Mouse (Mus musculus) left cerebral cortex, postnatal 4 days (tissue): ENCODE results near the gene Cela2a. TPM values are rescaled to one million over a fixed set of nuclear protein-coding genes. Genes with fewer than 3 reads are reported as not detected.

Source experiments
- DNase-seq: peaks from one replicate; pipeline ENCODE4 v3.0.0-alpha.2; 2022
- intact Hi-C: fragments of 180-260 bp; cut with DNase I; formaldehyde crosslinking; loops from one replicate; pipeline ENCODE4 v1.15.1; 2025
- total RNA-seq, 2 experiments: library from RNA; stranded (reverse); gene quantifications; 2 replicates each; pipeline ENCODE4 v1.2.3; 2021

The Cela2a gene
- total RNA-seq, 2 experiments from 2014 or later: not detected

DNA sequence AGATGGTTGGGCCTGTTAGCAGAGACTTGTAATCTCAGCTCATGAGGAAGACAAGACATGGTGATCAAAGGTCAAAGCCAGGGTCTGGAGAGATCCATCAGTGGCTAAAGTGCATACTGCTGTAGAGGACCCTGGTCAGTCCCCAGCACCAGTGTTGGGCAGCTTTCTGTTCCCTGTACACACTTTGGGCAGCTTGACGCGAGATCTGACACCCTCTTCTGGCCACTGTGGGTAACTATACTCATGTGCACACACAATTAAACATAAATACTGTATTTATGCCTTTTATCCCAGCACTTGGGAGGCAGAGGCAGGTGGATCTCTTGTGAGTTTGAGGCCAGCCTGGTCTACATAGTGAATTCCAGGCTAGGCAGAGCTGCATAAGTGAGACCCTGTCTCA lies 15.0 kb downstream of the Cela2a start:
- intact Hi-C loops: no loop called here
- no peak for DNase-seq

DNA sequence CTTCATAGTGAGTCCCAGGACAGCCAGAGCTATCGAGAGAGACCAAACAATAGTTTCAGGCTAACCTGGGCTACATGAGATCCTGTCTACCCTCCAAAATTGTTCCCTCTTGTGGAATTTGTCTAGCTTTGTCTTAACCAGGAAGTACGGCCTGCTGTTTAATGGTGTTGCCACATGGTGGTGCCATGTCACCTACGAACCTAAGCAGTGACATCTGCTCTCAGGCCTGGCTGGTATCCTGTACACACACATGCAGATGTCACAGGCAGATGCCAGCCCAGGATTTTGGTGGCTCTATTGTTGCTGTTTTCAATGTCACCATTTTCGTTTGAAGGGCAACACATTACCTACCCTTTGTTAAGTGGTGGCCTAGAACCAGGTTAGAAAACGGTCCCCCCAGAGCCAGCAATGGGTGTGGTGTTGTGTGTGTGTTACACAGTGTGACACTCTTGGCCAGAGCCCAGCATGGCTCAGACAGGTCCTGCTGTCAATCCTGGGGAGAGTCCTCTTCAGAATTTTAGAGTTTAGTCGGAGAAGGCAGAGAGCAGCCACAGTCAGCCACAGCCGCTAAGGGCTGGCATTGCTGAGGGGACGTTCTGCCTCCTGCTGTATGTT lies 16.0 kb downstream of the Cela2a start:
- intact Hi-C loops: no loop called here
- peak; percentile 41 for DNase-seq

DNA sequence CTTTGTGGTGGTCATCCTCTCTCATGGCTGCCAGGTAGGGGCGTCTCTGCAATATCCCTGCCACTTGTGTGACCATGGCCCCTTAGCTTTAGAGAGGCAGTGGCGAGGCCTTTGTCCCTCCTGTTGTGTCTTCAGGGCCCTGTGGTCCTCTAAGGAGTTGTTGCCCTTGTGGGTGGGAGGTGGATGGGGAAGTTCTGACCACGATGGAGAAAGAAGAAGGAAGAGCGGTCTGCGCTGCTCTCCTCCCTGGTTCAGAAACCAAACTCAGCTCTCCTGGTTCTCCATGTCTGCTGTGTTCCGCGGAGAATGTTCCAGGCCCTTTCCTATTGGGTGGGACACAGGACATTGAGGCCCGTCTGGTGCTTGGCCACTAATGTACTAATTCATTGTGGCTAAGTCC lies 20.1 kb downstream of the Cela2a start:
- intact Hi-C loops: no loop called here
- DNase-seq: no peak

- intact Hi-C loops: no loop called here
- DNase-seq: no peak
Observed at GRCm38 (mm10) chr4:141804105-141804504, 21.9 kb downstream of the Cela2a start.

DNA sequence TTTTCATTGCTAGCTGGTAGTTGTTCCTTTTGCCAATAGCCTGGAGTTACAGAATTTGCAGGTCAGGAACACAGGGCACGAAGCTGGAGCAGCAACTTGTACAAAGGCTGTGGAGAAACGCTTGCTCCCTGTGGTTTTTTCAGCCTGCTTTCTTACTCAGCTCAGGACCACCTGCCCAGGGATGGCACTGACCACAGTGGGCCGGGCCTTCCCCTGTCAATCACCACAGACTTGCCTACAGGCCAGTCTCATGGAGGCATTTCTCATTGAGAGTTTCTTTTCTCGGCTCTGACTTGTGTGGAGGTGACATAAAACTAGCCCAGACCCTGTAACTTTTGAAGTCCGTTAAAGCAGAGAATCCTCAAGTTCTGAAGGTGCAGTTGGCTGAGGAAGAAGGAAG lies 28.4 kb downstream of the Cela2a start:
- intact Hi-C loops: no loop called here
- no peak for DNase-seq

GRCm38 (mm10) chr4:141796954-141797353 lies 29.0 kb downstream of the Cela2a start:
- DNase-seq: no peak
- intact Hi-C loops: no loop called here

DNA sequence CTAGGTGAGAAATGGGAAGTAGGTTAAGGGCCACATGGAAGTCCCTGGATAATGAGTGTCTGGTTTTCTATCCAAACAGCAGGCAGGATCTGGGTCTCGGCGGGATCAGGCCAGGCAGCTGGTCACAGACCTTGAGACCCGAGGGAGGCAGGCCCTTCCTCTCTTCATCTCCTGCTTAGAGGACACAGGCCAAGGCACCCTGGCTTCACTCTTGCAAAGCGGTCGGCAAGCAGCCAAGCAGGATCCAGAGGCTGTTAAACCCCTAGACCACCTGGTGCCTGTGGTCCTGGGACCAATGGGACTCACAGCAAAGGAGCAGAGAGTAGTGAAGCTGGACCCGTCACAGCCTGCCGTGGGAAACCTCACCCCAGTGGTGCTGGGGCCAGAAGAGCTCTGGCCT lies 29.6 kb downstream of the Cela2a start:
- DNase-seq: no peak
- intact Hi-C loops: no loop called here

GRCm38 (mm10) chr4:141794152-141794535 lies 31.8 kb downstream of the Cela2a start:
- DNase-seq: no peak
- intact Hi-C loops: no loop called here

DNA sequence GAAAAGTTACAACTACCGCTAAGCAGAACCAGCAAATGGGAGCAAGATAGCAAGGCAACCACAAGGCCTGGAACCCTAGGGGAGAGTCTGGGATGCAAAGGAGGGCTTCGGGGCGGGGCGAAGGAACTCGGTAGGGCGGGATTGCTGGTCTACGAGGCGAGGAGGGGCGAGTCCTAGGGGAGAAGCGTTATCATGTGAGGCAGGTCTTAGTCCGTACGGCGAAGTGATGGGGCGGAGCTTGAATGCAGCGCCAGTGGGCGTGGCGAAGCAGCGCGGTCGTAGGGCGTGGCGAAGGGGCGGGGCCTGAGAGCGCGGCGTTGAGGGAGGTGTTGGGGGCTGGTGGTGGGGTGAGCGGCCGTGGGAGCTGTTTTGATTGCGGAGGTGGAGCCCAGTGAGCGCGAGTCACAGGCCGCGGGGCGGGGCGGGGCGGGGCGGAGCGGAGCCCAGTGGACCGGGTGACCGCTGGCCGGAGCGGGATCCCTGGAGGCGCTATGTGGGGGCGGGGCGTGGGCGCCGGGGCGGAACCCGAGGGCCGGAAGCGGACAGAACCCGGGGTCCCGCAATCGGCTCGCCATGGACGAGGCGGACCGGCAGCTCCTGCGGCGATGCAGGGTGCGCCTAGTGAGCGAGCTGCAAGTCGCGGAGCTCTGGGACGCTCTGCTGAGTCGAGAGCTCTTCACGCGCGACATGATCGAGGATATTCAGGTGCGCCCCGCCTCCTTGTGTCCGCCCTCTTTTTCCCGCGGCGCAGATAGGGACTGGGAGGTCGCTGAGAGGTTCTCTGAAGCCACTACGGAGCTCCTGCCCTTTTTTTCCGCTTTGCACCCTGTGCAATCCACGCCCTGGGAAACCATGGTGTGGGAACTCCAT lies 32.4 kb downstream of the Cela2a start, which contains the start of gene Casp9:
Casp9 (plus strand) TSS at position 331 of the 870 bp plus-strand sequence.
- intact Hi-C loops: no loop called here
- peak; percentile 97 for DNase-seq

GRCm38 (mm10) chr4:141792554-141793281 lies 33.2 kb downstream of the Cela2a start:
- intact Hi-C loops: no loop called here
- no peak for DNase-seq

- intact Hi-C loops: no loop called here
- DNase-seq: no peak
Observed at GRCm38 (mm10) chr4:141791951-141792350, 34.0 kb downstream of the Cela2a start.

- intact Hi-C loops: no loop called here
Observed at GRCm38 (mm10) chr4:141791486-141791885, 34.5 kb downstream of the Cela2a start.

DNA sequence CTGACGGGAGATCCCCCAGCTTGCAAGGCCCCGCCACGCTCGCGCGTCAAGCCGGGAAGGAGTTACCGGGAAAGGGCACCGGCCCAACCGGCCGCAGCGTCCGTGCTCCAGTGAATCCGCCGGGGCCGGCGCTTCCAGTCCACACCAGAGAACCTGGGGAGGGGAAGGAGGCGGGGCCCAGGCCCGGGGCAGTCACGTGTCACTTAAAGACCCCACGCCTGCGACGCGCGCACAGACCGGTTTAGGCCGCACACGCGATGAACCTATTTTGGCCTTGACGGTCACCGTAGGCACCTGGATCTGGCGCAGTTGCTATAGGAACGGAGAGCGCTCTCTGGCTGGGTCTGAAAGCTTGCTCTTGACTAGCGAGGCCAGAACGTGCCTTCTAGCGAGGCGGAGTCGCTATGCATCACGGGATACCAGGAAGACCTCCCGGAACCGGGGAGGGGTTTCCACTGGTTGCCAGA lies 35.4 kb downstream of the Cela2a start, which contains the start of gene Dnajc16:
Dnajc16 (minus strand) TSS at position 408 of the 467 bp plus-strand sequence.
- intact Hi-C loops: no loop called here

More at GRCm38 (mm10) chr4:141791486-141791885, 34.5 kb downstream of the Cela2a start:
- no peak for DNase-seq

DNA sequence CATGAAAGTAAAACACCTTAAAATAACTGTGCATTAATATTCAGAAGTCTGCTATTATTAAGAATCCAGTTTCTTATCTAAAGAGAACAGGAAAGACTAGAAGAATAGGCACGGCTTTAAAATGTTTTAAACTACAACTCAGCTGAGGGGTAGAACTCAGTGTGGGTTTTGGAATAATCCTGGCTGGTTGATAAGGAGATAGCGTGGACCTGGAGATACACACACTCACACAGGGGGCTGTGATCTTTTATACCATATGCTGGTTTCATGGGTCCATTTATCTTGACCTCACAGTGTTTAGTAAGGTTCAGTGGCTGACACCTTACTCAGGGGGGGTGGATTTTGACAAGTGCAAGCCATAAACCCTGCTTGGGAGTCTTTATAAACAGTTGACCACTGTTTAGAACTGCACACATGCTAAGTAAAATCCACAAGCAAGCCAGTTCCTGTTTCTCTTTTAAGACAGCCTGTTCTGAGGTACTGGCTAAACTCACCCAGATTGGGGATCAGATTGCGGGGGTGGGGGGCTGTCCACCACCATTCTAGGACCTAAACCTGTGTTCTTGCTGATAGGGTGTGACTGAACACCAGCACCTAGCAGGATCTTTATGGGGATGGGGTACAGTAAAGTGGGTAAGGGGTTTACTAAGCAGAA lies 36.3 kb downstream of the Cela2a start:
- no peak for DNase-seq
- intact Hi-C loops: no loop called here

More for the DNA sequence above, 35.4 kb downstream of the Cela2a start, which contains the start of gene Dnajc16:
- peak; percentile 97 for DNase-seq

- no peak for DNase-seq
- intact Hi-C loops: no loop called here
Observed at GRCm38 (mm10) chr4:141787462-141787861, 38.5 kb downstream of the Cela2a start.

- intact Hi-C loops: no loop called here
- DNase-seq: no peak
Observed at GRCm38 (mm10) chr4:141787046-141787445, 38.9 kb downstream of the Cela2a start.

- intact Hi-C loops: no loop called here
- DNase-seq: no peak
Observed at GRCm38 (mm10) chr4:141786141-141786540, 39.8 kb downstream of the Cela2a start.

GRCm38 (mm10) chr4:141784835-141785234 lies 41.1 kb downstream of the Cela2a start:
- no peak for DNase-seq
- intact Hi-C loops: no loop called here

- DNase-seq: no peak
- intact Hi-C loops: loop anchor here (2.0 kb wide), 1 partner anchor 65 kb away; no protein-coding TSS in a partner anchor
Observed at GRCm38 (mm10) chr4:141781201-141781985, 44.6 kb downstream of the Cela2a start.

DNA sequence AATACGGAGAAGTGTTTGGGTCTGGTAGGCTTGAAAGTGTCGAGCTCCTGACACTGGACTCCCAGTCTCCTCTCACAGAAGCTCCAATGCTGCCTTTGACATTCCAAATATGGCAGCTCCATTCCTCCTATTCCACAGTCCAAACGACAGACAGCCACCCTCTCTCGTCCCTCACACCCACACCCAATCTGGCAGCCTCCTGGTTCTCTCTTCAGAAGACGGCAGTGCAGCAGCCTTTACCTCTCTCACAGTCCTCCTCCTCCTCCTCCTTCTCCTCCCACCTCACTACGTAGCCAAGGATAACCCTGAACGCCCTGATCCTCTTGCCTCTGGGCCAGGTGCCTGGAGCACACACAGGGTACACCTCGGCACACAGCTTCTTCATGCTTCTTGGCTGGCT lies 46.1 kb downstream of the Cela2a start:
- no peak for DNase-seq
- intact Hi-C loops: loop anchor here (2.0 kb wide), 1 partner anchor 63 kb away; no protein-coding TSS in a partner anchor
